Mouse (Mus musculus) forebrain, embryonic 13.5 days (tissue): ENCODE data around the gene Fbxo5. TPM values are rescaled to one million over a fixed set of nuclear protein-coding genes. Genes with fewer than 3 reads are reported as not detected.

ENCODE experiments used
- ATAC-seq: fragments of 200-750 bp; cut with Nextera tagmentation; 2 replicates; pipeline ENCODE4 v1.8.0; 2017
- H3K27ac ChIP-seq: fragments of 300-500 bp; sonication (generic); 2 replicates; pipeline ENCODE4 v1.5.1; 2015; ENCODE audit warnings: inconsistent platforms, mild to moderate bottlenecking, moderate library complexity
- H3K27me3 ChIP-seq: fragments of 300-500 bp; sonication (generic); 2 replicates; pipeline ENCODE4 v1.6.1; 2015; ENCODE audit warnings: mild to moderate bottlenecking, inconsistent platforms
- H3K36me3 ChIP-seq: fragments of 300-500 bp; sonication (generic); 2 replicates; pipeline ENCODE4 v1.6.1; 2015; ENCODE audit warnings: mild to moderate bottlenecking, inconsistent platforms; ENCODE audit not compliant: poor library complexity, severe bottlenecking
- H3K4me1 ChIP-seq: fragments of 300-500 bp; sonication (generic); 2 replicates; pipeline ENCODE4 v1.6.1; 2015; ENCODE audit warnings: inconsistent platforms
- H3K4me2 ChIP-seq: fragments of 300-500 bp; sonication (generic); 2 replicates; pipeline ENCODE4 v1.6.1; 2015; ENCODE audit warnings: inconsistent platforms, mild to moderate bottlenecking, moderate library complexity
- H3K4me3 ChIP-seq: fragments of 300-500 bp; sonication (generic); 2 replicates; pipeline ENCODE4 v1.5.1; 2015; ENCODE audit warnings: mild to moderate bottlenecking, inconsistent platforms
- H3K9ac ChIP-seq: fragments of 300-500 bp; sonication (generic); 2 replicates; pipeline ENCODE4 v1.6.1; 2015; ENCODE audit warnings: mild to moderate bottlenecking, inconsistent platforms
- H3K9me3 ChIP-seq: fragments of 300-500 bp; sonication (generic); replicated peaks from 2 replicates; pipeline ENCODE4 v1.6.1; 2016; ENCODE audit warnings: inconsistent platforms
- WGBS: fragments of 180-500 bp; shearing (Covaris S2); methylation state at CpG from one replicate; pipeline ENCODE4 v1.1.7; 2015; 5-methylcytosine and 5-hydroxymethylcytosine counted together
- polyA plus RNA-seq: library from polyadenylated mRNA; unstranded; fragments of >200 nt; fragmentation: Nextera tagmentation; extraction: Ambion mirVana; gene quantifications from 2 replicates; pipeline ENCODE4 v1.2.1, GENCODE M21; 2015

Gene Fbxo5
- polyA plus RNA-seq, 1 experiment from 2014 or later, result 74.9 TPM

DNA sequence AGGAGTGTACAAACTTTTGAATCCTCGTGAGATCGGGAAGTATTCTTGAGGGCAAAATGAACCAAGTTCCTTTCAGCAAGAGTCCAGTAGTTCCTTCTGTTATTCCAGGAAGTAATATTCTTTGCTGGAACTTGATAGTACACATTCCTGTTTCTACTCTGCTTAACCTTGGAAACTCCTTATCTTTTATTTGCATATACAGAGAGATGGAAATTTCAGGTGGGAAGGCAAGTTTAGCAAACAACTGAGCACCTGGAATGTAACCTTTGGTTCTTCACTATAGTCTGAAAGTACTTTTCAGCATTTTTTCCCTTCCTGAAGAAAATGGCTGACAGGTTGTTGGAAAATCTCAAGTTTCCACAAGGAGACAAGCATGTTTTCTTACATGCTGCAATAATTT, 2.3 kb upstream of the Fbxo5 start:
- H3K9me3 ChIP-seq, result no peaks in the 10 kb centered on the region
- H3K9ac ChIP-seq, result no peak overlapping the region
- H3K4me1 ChIP-seq, result peaks cover 26% of the 10 kb centered on the region
- no peak overlapping the region for H3K4me2 ChIP-seq
- WGBS, result 90% methylated on average over 2 of the region's 2 CpGs
- peaks cover 13% of the 10 kb centered on the region for H3K36me3 ChIP-seq
- H3K4me3 ChIP-seq, result no peak overlapping the region
- no peak for ATAC-seq
- H3K27me3 ChIP-seq, result no peaks in the 10 kb centered on the region
- no peak overlapping the region for H3K27ac ChIP-seq

DNA sequence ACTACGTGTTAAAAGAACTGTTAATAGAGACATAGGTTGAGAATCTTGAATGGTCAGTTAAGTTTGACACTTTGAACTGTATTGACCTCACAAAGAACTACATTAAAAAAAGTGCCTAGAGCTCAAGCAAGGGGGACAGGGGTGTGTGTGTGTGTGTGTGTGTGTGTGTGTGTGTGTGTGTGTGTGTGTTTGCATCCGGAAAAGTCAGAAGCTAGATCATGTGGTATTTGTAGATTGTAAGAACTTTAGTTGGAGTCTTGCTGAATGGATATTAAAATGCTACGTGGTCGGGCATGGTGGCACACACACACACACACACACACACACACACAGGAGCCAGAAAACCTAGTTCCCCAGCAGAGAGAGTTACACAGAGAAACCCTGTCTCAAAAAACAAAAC, 1.6 kb upstream of the Fbxo5 start:
- 73% methylated on average over 4 of the region's 4 CpGs for WGBS
- Histone ChIP-seq H3K27ac (no peak overlapping the region), H3K36me3 (peaks cover 9% of the 10 kb centered on the region), H3K9ac (no peak overlapping the region), H3K4me1 (peaks cover 33% of the 10 kb centered on the region), H3K27me3 (no peaks in the 10 kb centered on the region), H3K4me2 (no peak overlapping the region), H3K4me3 (no peak overlapping the region), H3K9me3 (no peaks in the 10 kb centered on the region)
- ATAC-seq, result no peak

DNA sequence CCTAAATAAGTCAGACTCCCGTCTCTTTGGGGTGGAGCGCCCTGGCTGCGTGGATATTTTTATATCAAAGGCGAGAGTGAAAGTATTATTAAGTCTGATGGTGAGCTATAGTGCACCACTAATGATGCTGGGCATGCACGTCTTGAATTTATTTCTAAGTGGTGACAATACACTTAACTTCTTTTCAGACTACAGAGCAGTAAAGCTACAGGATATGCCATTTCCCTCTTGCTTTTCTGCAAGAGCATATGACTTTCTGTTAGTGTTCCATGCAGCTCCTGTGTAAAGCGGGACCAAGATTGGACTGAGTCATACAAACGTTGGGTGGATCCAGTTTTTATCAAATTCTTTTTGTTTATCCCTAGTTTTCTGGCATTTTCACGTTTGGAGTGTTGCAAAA, 1.0 kb upstream of the Fbxo5 start:
- Histone ChIP-seq H3K27me3 (no peaks in the 10 kb centered on the region), H3K9me3 (no peaks in the 10 kb centered on the region), H3K9ac (peak overlapping the region; percentile 62), H3K27ac (0 out of 2 replicates have a peak overlapping the region, but pooled peaks have one; percentile 27), H3K4me3 (peak overlapping the region; percentile 58), H3K36me3 (peaks cover 9% of the 10 kb centered on the region), H3K4me1 (peaks cover 38% of the 10 kb centered on the region), H3K4me2 (peak overlapping the region; percentile 56)
- WGBS, result 15% methylated on average over 8 of the region's 8 CpGs
- ATAC-seq, result no peak

DNA sequence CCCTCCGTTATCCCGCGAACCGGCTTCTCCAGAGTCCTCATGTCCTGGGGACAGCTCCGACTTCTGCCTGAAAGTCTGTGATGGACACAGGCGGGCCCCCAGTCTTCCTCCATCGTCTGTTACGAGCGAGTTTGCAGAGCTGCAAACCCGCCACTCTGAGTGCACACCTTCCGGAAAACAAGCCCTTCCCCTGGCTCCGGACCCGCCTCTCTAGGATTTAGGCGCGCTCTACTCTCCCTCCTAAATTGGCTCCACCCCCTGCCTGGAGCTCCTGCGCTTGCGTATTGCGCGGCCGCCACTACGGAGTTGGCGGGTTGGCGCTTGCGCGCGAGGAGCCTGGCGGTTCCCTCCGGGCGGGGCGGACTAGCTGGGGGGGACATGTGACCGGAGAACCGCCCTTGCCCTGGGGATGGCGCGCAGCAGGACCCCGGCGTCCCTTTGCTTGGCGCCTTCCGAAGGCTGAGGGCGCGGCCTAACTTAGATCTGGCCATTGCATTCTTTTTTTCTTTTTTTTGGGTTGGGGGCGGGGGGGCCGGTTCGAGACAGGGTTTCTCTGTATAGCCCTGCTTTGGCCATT, 419 bp upstream of the Fbxo5 start:
- peak; percentile 95 for ATAC-seq
- peak overlapping the region; percentile 92 for H3K4me2 ChIP-seq
- H3K4me3 ChIP-seq, result peak overlapping the region; percentile 58
- H3K27me3 ChIP-seq, result no peaks in the 10 kb centered on the region
- peaks cover 44% of the 10 kb centered on the region for H3K4me1 ChIP-seq
- peak overlapping the region; percentile 82 for H3K27ac ChIP-seq
- no peaks in the 10 kb centered on the region for H3K9me3 ChIP-seq
- peak overlapping the region; percentile 62 for H3K9ac ChIP-seq
- WGBS, result under 1% methylated on average over 43 of the region's 43 CpGs
- H3K36me3 ChIP-seq, result peaks cover 15% of the 10 kb centered on the region

DNA sequence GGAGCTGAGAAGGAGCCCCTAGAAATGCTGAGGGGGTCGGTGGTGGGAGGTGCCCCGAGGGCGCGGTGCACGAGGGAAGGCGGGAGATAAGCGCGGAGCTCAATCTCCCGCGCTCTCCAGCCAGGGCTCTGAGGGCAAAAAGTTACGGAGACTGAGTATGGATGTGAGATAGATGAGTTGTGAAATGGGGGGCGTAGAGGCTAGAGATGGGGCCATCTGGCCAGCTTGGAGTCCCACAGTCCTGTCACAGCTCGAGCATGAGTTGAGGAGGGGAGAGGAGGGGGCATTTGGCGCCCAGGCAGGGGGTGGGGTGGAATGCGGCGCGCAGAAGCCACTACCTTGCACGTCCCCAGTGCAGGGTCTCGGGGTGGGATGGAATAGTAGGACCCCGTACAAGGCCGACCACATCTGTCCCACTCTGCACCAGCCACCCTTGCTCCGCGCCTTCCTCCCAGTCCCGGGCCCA, 676 bp downstream of the Fbxo5 start:
- under 1% methylated on average over 24 of the region's 24 CpGs for WGBS
- ATAC-seq, result peak; percentile 31

DNA sequence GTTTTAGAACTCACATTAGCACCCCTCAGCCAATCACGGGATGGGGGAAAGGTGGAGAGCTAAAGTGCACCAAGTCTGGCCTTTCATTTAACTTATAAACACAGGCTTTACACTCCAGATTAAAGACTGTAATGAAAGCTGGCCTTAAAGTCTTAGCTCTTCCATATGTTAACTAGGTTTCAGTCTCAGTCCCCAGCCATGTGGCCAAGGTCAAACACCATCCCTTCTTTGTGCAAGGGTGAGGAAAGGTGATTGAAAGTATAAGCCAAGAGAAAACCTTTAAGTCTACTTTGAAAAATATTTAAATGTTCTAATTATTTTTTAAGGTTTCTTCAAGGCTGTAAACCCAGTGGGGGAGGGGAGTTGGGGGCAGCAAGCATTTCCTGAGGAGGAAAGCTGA, 1.7 kb downstream of the Fbxo5 start:
- H3K27ac ChIP-seq, result no peak overlapping the region
- H3K9ac ChIP-seq, result peak overlapping the region; percentile 68
- H3K9me3 ChIP-seq, result no peaks in the 10 kb centered on the region
- no peak for ATAC-seq
- peaks cover 50% of the 10 kb centered on the region for H3K4me1 ChIP-seq
- H3K27me3 ChIP-seq, result no peaks in the 10 kb centered on the region
- H3K4me3 ChIP-seq, result peak overlapping the region; percentile 58
- H3K36me3 ChIP-seq, result peaks cover 29% of the 10 kb centered on the region
- H3K4me2 ChIP-seq, result peak overlapping the region; percentile 92
- WGBS, result 3% methylated on average over 1 of the region's 1 CpGs

More for the DNA sequence above, 676 bp downstream of the Fbxo5 start:
- peak overlapping the region; percentile 58 for H3K4me3 ChIP-seq
- H3K4me2 ChIP-seq, result peak overlapping the region; percentile 92
- peak overlapping the region; percentile 75 for H3K27ac ChIP-seq
- H3K4me1 ChIP-seq, result peaks cover 50% of the 10 kb centered on the region
- no peaks in the 10 kb centered on the region for H3K27me3 ChIP-seq
- H3K36me3 ChIP-seq, result peaks cover 26% of the 10 kb centered on the region
- H3K9ac ChIP-seq, result peak overlapping the region; percentile 71
- no peaks in the 10 kb centered on the region for H3K9me3 ChIP-seq

DNA sequence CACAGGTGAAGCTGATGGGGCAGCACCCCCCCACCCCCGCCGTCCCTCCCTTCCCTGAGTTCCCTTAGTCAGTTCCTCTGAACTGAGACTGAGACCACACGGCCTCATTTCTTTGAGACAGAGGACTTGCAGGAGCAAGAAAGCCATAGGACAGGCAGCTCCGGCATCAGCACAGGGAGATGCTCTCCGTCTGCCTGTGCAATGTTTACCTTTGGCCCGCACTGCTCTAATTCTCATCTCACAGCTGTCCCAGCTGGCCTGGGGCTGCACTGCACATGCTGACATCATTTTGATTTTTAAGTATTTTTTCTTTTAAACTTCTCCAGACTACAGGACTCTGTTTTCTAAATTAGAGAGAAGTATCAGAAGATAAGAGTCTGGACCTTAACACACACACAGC, 2.5 kb downstream of the Fbxo5 start:
- Histone ChIP-seq H3K27ac (no peak overlapping the region), H3K4me2 (peak overlapping the region; percentile 92), H3K4me3 (peak overlapping the region; percentile 58), H3K4me1 (peaks cover 50% of the 10 kb centered on the region), H3K9ac (peak overlapping the region; percentile 68), H3K27me3 (no peaks in the 10 kb centered on the region), H3K36me3 (peaks cover 38% of the 10 kb centered on the region), H3K9me3 (no peaks in the 10 kb centered on the region)
- ATAC-seq, result no peak
- WGBS, result 22% methylated on average over 6 of the region's 6 CpGs

DNA sequence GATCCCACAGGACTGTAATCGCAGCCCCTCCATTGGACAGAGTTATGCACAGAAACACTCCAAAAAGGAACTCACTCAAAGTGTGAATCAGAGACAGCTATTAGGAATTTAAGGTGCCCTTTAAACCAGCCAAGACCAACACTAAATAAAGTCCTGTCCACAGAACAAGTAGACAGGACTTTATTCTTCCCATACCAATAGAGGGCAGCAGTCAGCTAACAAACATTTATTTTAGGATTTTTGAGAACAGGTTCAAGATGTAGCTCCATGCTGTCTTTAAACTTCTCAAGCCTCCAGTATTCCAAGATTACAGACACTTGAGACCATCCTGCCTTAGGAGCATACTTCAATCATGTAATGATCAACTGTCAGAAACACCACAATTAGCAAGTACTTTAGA, 4.9 kb downstream of the Fbxo5 start:
- no peaks in the 10 kb centered on the region for H3K27me3 ChIP-seq
- H3K27ac ChIP-seq, result no peak overlapping the region
- no peak overlapping the region for H3K4me3 ChIP-seq
- no peak for ATAC-seq
- peaks cover 41% of the 10 kb centered on the region for H3K36me3 ChIP-seq
- no peak overlapping the region for H3K9ac ChIP-seq
- WGBS, result 97% methylated on average over 1 of the region's 1 CpGs
- H3K4me2 ChIP-seq, result no peak overlapping the region
- H3K4me1 ChIP-seq, result peaks cover 46% of the 10 kb centered on the region
- H3K9me3 ChIP-seq, result no peaks in the 10 kb centered on the region

DNA sequence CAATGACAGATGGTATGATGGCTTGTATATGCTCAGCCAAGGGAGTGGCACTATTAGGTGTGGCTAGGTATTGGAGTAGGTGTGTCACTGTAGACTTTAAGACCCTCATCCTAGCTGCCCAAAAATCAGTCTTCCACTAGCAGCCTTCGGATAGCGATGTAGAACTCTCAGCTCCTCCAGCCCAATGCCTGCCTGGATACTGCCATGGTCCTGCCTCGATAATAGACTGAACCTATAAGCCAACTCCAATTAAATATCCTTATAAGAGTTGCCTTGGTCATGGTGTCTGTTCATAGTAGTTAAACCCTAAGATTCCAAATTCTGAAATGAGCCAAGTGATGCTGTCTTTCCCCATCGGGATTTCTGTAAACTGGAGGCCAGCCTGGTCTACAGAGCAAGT, 7.3 kb downstream of the Fbxo5 start:
- Histone ChIP-seq H3K27me3 (no peaks in the 10 kb centered on the region), H3K27ac (no peak overlapping the region), H3K36me3 (peaks cover 41% of the 10 kb centered on the region), H3K4me3 (no peak overlapping the region), H3K9ac (no peak overlapping the region), H3K4me2 (no peak overlapping the region), H3K9me3 (no peaks in the 10 kb centered on the region), H3K4me1 (peaks cover 28% of the 10 kb centered on the region)
- 73% methylated on average over 4 of the region's 4 CpGs for WGBS
- ATAC-seq, result no peak

DNA sequence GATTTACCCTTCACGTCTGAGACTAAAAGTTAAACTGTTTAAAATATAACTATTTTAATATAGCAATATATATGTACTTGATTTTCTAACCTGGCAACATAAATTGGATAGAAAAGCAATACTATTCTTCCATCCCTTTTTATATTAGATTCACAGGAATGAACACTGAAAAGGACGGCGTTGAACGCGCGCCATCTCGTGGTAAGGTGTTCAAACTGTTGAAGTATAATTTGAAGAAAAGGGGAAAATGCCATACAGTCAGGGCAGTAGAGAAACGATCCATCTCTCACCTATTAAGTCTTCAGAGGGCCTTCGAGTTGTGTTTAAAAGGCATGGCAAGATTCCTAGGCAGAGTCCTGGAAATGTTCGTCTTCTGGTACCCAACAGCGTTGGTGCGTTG, 14.7 kb downstream of the Fbxo5 start:
- no peaks in the 10 kb centered on the region for H3K4me1 ChIP-seq
- no peak overlapping the region for H3K27ac ChIP-seq
- H3K9me3 ChIP-seq, result no peaks in the 10 kb centered on the region
- no peaks in the 10 kb centered on the region for H3K36me3 ChIP-seq
- H3K9ac ChIP-seq, result no peak overlapping the region
- H3K27me3 ChIP-seq, result no peaks in the 10 kb centered on the region
- ATAC-seq, result peak; percentile 48; the same call in 1 of the 2 replicates
- no peak overlapping the region for H3K4me3 ChIP-seq
- 23% methylated on average over 12 of the region's 12 CpGs for WGBS
- H3K4me2 ChIP-seq, result no peak overlapping the region

DNA sequence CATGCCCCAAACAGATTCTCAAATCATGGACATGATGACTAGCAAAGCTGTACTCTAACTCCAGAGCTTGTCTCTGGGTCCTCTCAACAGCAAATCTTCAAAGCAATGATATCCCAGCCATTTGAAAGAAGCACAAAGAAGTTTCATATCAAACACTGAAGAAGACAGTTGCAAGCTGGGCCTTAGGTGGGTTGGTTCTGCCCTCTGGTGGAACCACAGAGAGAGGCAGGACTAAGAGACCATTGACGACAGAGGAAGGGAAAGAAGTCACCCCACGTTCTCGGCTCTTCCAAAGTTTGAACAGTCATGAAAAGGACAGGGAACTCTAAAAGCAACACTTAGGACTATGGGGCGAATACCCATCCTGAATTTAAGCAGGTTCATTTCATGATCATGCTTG, 18.5 kb downstream of the Fbxo5 start:
- Histone ChIP-seq H3K36me3 (no peaks in the 10 kb centered on the region), H3K27me3 (no peaks in the 10 kb centered on the region), H3K4me3 (no peak overlapping the region), H3K4me1 (no peaks in the 10 kb centered on the region), H3K27ac (no peak overlapping the region), H3K9ac (no peak overlapping the region), H3K4me2 (no peak overlapping the region), H3K9me3 (no peaks in the 10 kb centered on the region)
- ATAC-seq, result no peak
- WGBS, result 21% methylated on average over 4 of the region's 4 CpGs
